Mouse (Mus musculus): ENCODE data around the gene Dpm3.

Gene Dpm3

DNA sequence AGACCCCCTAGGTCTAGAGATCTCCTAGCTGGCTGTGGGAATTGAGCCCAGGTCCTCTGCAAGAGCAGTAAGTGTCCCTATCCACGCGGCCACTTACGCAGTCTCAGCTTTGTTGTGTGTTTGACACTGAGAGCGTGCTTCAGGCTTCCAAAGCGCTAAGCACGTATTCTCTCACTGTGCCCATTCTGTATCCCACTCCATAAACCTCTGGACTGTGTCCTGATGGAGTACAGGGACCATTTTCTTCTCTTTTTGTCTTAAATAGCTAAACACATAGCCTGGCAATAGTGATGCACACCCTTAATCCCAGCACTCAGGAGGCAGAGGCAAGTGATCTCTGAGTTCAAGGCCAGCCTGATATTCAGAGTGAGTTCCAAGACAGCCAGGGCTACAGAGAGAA, 39.8 kb downstream of the Dpm3 start:
- no peak for DNase-seq

DNA sequence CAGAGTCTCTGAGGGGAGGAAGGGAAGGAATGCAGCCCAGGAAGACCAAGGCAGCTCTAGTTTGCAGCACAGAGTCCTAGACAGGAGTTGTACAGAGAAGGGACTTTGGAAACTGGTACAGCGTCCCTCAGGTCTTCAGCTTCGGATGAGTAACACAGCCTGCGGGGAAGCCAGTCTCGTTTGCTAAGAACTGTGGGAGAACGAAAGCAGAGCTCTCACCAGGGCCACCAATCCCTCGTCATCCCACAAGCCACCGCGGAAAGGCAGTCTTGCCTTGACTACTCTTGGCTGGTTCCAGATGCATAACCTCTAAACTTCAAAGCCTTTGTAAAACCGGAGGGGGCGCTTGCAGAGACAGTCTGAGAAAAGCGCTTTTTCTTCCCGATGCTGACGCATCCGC, 40.3 kb downstream of the Dpm3 start:
- peak; percentile 68 for DNase-seq

DNA sequence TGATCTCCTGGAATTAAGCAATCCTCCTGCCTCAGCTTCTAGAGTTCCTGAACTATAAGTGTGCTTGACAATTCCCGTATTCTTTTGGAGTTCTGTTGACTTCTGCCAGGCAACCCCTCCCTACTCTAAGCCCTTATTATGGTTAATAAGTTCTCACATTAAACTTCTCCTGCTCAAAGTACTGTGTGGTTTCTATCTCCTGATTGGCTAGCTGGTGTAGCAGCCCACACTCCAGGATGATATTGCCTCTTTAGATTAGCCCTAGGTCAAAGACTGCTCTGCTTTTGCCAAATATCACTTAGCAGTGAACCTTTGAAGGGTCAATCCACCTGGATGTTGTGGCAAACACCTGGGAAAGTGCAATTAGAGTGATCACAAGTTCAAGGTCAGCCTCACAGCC, 40.9 kb downstream of the Dpm3 start:
- DNase-seq = no peak

DNA sequence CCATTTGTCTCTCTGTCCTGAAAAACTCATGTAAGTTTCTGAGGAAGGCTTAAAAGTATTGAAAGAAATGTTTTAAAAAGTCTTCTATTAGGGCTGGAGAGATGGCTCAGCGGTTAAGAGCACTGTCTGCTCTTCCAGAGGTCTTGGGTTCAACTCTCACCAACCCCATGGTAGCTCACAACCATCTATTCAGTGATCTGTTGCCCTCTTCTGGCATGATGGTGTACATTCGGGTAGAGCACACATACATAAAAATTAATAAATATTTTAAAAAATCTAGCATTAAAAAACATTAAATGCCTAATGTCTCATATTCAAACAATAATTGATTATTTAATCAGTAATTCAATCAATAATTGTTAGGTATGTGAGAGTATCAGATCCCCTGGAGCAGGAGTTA, 41.4 kb downstream of the Dpm3 start:
- no peak for DNase-seq

DNA sequence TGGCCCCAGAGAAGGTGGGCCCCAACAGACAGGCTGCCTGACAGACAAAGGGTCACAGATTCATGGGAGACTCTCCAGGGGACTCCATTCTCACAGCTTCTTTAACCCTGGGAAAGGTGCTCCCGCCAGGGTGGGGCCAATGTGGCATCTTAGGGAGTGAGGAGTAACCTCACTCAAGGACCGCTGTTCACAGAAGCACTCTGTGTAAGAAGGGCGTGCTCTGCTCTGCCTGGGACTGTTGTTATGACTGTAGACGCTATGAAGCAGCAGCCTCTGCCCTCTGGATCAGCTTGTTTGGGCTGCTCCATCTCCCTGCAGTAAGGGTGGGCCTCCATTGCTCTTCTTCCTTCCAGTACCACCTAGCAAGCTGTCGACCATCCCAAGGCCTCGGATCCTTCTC, 45.3 kb downstream of the Dpm3 start:
- DNase-seq = no peak

DNA sequence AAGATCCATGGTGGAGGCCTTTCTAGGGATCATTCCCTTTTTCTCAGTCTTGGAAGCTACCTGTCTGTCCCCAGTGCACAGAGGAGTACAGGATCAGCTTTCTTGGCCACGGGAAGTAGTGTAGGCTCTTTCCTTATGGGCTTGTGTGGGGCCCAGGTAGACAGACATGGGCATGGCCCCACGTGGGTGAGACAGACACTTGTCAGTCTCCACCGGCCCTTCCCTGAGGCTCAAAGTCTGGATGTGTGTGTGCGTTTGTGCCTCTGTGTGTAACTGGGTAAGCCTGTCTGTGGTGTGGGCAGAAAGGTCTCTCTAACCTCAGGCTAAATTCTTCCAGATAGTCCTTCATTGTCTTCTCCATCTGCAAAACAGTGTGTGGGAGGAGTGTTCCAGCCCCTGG, 45.9 kb downstream of the Dpm3 start:
- DNase-seq = no peak

DNA sequence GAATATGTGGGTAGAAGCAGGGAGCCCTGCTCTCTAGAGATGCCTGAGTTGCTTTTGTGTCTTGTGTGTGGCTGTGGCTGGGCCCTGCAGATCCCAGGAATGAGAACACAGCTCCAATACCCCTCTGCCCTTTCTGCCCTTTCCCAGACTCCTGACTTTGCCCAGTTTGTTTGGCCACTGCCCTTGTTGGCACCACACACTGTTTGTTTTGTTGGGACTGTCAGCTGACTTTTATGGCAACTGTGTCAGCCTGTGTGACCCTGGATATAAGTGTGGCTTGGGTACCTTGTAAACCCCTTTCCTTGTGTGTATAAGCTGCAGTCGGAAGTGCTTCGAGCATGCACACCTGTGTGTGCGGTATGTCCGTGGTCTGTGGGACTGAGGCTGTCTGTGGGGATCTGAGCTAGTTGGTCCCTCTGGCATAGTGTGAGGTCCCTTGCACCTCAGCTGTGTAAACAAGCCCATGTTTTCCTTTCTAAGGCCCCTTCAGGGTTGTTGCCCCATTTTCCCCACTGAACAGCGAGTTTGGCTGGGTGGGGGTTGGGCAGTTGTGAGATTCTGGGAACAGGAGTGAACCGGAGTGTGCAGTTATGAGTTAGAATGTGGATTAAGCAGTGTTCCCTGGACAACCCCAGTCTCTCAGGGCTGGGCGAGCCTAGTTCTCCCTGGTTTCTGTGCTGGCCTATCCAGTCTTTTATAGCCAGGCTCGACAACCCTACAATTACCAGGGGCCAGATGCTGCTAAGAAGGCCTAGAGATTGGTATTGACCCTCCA, 46.6 kb downstream of the Dpm3 start:
- no peak for DNase-seq

DNA sequence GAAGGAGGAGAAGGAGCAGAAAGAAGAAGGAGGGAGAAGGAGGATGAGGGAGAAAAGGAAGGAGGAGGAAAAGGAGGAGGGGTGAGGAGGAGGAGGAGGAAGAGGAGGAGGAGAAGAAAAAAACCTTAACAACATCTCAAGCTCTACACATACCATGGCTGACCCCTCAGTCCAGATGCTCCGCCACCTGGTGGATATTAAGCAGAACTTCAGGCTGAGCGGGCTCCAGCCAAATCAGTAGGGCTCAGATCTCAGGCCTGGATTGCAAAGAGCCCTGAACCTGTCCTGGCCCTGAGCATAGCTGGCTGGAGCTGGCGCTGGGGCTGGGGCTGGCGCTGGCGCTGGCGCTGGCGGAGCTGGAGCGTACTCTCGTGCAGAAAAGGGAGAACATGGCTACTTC, 48.9 kb downstream of the Dpm3 start:
- DNase-seq = peak; percentile 67

DNA sequence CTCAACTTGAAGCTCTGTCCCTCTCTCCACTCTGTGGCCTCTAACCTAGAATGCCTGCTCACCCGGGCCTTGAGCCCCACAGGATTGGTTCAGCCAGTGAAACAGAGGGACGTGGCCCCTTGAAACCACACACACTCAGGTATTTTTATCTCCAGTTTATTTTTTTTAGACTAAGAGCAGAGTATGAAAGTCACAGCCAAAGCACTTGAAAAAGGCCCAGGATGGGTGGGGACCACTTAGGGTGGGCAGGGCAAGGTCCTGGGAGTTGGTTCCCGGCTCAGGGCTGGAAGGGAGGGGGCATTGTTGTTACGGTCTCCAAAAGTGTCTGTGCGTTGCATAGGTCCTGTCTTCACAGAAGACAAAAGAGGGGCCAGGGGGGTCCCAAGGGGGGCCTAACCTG, 55.2 kb downstream of the Dpm3 start:
- DNase-seq = no peak

DNA sequence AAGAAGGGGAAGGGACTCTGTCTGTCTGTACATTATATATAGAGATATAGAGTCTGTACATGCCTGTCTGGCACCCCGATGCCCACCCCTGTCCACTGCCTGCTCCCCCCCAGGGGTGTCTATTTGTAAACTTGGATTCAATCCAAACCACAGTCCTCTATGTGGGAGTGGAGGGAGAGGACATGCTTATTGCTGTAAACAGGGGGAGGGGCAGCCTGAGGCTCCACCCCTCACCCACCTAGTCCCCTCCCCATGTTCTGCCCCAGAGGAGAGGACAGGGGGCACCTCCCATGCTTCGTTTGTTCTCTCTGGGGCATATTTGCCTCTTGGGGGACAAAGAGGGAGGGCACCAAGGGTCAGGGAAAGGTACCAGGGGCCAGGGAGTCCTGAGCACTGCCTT, 55.6 kb downstream of the Dpm3 start:
- no peak for DNase-seq

DNA sequence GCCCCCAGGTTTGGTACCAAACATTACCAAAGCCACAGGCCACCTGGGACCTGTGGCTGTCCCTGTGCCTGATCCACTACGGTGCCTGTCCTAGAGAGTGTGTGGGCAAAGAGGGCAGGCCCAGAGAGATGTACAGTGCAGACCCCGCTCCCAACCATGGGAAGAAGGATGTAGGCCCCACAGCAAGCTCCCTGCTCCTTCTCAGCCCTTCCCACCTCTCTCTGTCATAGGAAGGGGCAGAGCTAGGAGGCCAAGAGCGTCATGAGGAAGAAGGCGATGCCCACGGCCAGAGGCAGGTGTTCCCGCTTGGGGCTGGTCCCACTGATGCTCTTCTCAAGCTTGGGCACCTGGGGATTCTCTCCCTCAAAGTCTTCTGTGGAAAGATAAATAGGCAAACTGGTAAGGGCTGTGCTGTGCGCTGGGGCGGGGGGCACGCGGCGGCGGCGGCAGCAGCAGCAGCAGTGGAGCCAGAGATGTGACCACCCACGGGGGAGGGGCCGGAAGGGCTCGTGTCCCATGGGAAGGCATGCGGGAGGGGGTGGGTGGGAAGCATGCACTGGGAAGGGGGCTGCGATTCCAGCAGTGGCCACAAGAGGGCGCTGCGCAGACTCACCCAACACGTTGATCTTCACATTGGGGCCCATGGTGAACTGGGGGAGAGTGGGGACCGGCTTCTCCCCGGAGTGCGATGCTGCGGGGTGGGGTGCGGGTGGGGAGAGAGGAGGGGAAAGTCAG, 56.2 kb downstream of the Dpm3 start:
- peak; percentile 72 for DNase-seq

DNA sequence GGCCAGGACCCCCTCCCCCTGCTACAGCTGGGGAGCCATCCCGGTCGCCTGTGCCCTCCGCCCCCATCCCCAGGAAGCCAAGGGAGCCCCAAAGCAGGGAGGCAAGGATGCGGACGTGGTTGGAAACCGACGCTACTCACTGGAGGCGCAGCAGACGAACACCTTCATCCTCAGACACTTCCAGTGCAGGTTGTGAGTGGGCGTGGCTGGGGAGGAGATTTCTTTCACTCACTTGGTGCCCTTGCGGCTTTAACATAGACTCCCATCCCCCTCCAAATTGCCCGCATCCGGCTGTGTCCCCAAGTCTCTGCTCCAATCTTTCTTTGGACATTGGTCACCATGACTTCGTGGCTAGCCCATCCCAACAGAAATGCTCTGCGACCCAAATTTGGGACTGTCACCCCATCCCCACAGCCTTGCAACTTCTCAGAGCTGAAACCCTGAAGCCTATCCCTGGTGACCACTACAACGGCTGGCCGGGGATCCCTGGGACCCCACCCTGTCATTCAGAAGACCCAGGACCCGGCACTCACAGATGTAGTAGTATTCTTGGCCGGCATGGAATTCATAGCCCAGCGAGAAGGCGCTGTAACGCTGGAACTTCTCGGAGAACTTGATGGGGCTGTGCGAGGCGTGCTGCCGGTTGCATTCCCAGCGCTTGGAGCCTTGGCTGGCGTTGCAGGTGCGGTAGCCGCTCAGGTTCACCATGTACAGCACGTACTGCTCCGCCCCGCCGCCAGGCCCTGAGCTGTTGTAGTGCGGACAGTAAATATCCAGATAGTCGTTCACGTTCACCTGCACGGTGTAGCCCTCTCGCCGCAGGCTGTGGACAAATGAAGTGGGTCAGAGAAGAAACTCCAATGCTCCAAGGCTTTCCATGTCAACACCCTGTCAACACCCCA, 57.0 kb downstream of the Dpm3 start:
- peak; percentile 33 for DNase-seq

Measured in thymus, postnatal 14 days (tissue).